Mouse (Mus musculus) layer of hippocampus, adult 2 months (tissue): ENCODE measurements at regions not wholly inside any gene's neighbourhood (a gene's known extent, or its start where the extent isn't known, plus 50 kb on each side); places are given as distances from the start of the nearest gene placed in this dataset.
A peak's percentile ranks its signal among the peaks of the same experiment; 100 is the strongest.

Experiments
- DNase-seq, 2 experiments: peaks; one replicate each; pipeline ENCODE4 v3.0.0; 2022; ENCODE audit warnings: low spot score in 2 of 2
- H3K27ac ChIP-seq: fragments of 200-600 bp; 2 replicates; pipeline ENCODE4 v1.8.1; 2022
- H3K4me3 ChIP-seq: fragments of 200-600 bp; 2 replicates; pipeline ENCODE4 v1.8.1; 2022; ENCODE audit warnings: mild to moderate bottlenecking
- CTCF ChIP-seq: fragments of 200-600 bp; conservative IDR thresholded peaks from 2 replicates; pipeline ENCODE4 v1.8.1; 2022; ENCODE audit warnings: antibody characterized with exemption, mild to moderate bottlenecking, moderate library complexity

GRCm38 (mm10) chr4:32074399-32075296, 110.8 kb downstream of the Map3k7 start:
- Histone ChIP-seq H3K27ac (peak overlapping the region; percentile 79), H3K4me3 (peak overlapping the region; percentile 50)
- DNase-seq, result peak in 1 of 2 experiments; percentile 50
- no peak for TF ChIP-seq CTCF

- no peak for TF ChIP-seq CTCF
- no peak for DNase-seq
- no peak overlapping the region for H3K27ac ChIP-seq
- H3K4me3 ChIP-seq, result no peak overlapping the region
Observed at GRCm38 (mm10) chr4:32076391-32076925, 112.6 kb downstream of the Map3k7 start.

- Histone ChIP-seq H3K27ac (no peak overlapping the region), H3K4me3 (no peak overlapping the region)
- DNase-seq, result no peak
- TF ChIP-seq CTCF, result no peak
Observed at GRCm38 (mm10) chr4:32083456-32083855, 119.6 kb downstream of the Map3k7 start.

- TF ChIP-seq CTCF, result no peak
- no peak for DNase-seq
- Histone ChIP-seq H3K27ac (no peak overlapping the region), H3K4me3 (no peak overlapping the region)
Observed at GRCm38 (mm10) chr4:32084250-32084869, 120.5 kb downstream of the Map3k7 start.

- Histone ChIP-seq H3K27ac (no peak overlapping the region), H3K4me3 (no peak overlapping the region)
- DNase-seq, result no peak
- no peak for TF ChIP-seq CTCF
Observed at GRCm38 (mm10) chr4:32085040-32085439, 121.1 kb downstream of the Map3k7 start.

GRCm38 (mm10) chr4:32091086-32091485, 127.2 kb downstream of the Map3k7 start:
- H3K27ac ChIP-seq, result no peak overlapping the region
- H3K4me3 ChIP-seq, result no peak overlapping the region
- peak; percentile 36 for TF ChIP-seq CTCF
- no peak for DNase-seq

GRCm38 (mm10) chr4:32092320-32093041, 128.6 kb downstream of the Map3k7 start:
- no peak for TF ChIP-seq CTCF
- DNase-seq, result no peak
- no peak overlapping the region for H3K4me3 ChIP-seq
- no peak overlapping the region for H3K27ac ChIP-seq

- no peak overlapping the region for H3K27ac ChIP-seq
- H3K4me3 ChIP-seq, result no peak overlapping the region
- TF ChIP-seq CTCF, result no peak
- no peak for DNase-seq
Observed at GRCm38 (mm10) chr4:32098233-32098632, 134.3 kb downstream of the Map3k7 start.

GRCm38 (mm10) chr4:32101002-32101401, 137.1 kb downstream of the Map3k7 start:
- Histone ChIP-seq H3K27ac (no peak overlapping the region), H3K4me3 (no peak overlapping the region)
- no peak for DNase-seq
- no peak for TF ChIP-seq CTCF

- TF ChIP-seq CTCF, result no peak
- Histone ChIP-seq H3K4me3 (no peak overlapping the region), H3K27ac (no peak overlapping the region)
- DNase-seq, result no peak
Observed at GRCm38 (mm10) chr4:32106664-32107171, 131.9 kb upstream of the Bach2 start.

GRCm38 (mm10) chr4:32122320-32122719, 116.3 kb upstream of the Bach2 start:
- H3K4me3 ChIP-seq, result no peak overlapping the region
- no peak for TF ChIP-seq CTCF
- DNase-seq, result no peak

GRCm38 (mm10) chr4:32126828-32127227, 111.8 kb upstream of the Bach2 start:
- Histone ChIP-seq H3K27ac (no peak overlapping the region), H3K4me3 (no peak overlapping the region)
- DNase-seq, result no peak
- TF ChIP-seq CTCF, result no peak

More at GRCm38 (mm10) chr4:32122320-32122719, 116.3 kb upstream of the Bach2 start:
- no peak overlapping the region for H3K27ac ChIP-seq

- DNase-seq, result no peak
- Histone ChIP-seq H3K27ac (no peak overlapping the region), H3K4me3 (no peak overlapping the region)
- TF ChIP-seq CTCF, result no peak
Observed at GRCm38 (mm10) chr4:32130594-32130993, 108.0 kb upstream of the Bach2 start.
